Mouse (Mus musculus) frontal cortex, postnatal 25 days (tissue): ENCODE measurements at regions not wholly inside any gene's neighbourhood (a gene's known extent, or its start where the extent isn't known, plus 50 kb on each side); places are given as distances from the start of the nearest gene placed in this dataset.
A peak's percentile ranks its signal among the peaks of the same experiment; 100 is the strongest.

Experiments
- DNase-seq, 2 experiments: peaks; one replicate each; pipeline ENCODE4 v3.0.0; 2022; ENCODE audit warnings: low spot score in 2 of 2

GRCm38 (mm10) chr3:40167970-40168626 is 363.0 kb upstream of the Intu start:
- DNase-seq = no peak

GRCm38 (mm10) chr3:40169590-40169989 is 361.5 kb upstream of the Intu start:
- no peak for DNase-seq

- DNase-seq = no peak
Observed at GRCm38 (mm10) chr3:40179726-40180317, 351.3 kb upstream of the Intu start.

- no peak for DNase-seq
Observed at GRCm38 (mm10) chr3:40185597-40186320, 345.3 kb upstream of the Intu start.

GRCm38 (mm10) chr3:40189529-40189928 is 341.6 kb upstream of the Intu start:
- no peak for DNase-seq

GRCm38 (mm10) chr3:40190024-40190423 is 341.1 kb upstream of the Intu start:
- no peak for DNase-seq

GRCm38 (mm10) chr3:40200174-40200573 is 330.9 kb upstream of the Intu start:
- DNase-seq = no peak

GRCm38 (mm10) chr3:40206326-40206725 is 324.8 kb upstream of the Intu start:
- DNase-seq = no peak

- no peak for DNase-seq
Observed at GRCm38 (mm10) chr3:40211793-40212192, 319.3 kb upstream of the Intu start.

GRCm38 (mm10) chr3:40226772-40227171 is 304.3 kb upstream of the Intu start:
- DNase-seq = no peak

- no peak for DNase-seq
Observed at GRCm38 (mm10) chr3:40243499-40244101, 287.5 kb upstream of the Intu start.

GRCm38 (mm10) chr3:40254376-40254775 is 276.7 kb upstream of the Intu start:
- DNase-seq = no peak

GRCm38 (mm10) chr3:40262536-40262935 is 268.6 kb upstream of the Intu start:
- peak in 1 of 2 experiments; percentile 25 for DNase-seq

- no peak for DNase-seq
Observed at GRCm38 (mm10) chr3:40267514-40267913, 263.6 kb upstream of the Intu start.

- peak in 1 of 2 experiments; percentile 8 for DNase-seq
Observed at GRCm38 (mm10) chr3:40282926-40283325, 248.2 kb upstream of the Intu start.

GRCm38 (mm10) chr3:40286959-40287710 is 244.0 kb upstream of the Intu start:
- no peak for DNase-seq

GRCm38 (mm10) chr3:40297120-40297519 is 234.0 kb upstream of the Intu start:
- DNase-seq = no peak

GRCm38 (mm10) chr3:40320319-40320718 is 210.8 kb upstream of the Intu start:
- no peak for DNase-seq

GRCm38 (mm10) chr3:40325872-40326803 is 204.9 kb upstream of the Intu start:
- no peak for DNase-seq

GRCm38 (mm10) chr3:40339492-40340030 is 191.5 kb upstream of the Intu start:
- no peak for DNase-seq
